Mouse (Mus musculus): ENCODE results near the gene Tmem274. TPM values are rescaled to one million over a fixed set of nuclear protein-coding genes. Genes with fewer than 3 reads are reported as not detected.

The Tmem274 gene
- polyA plus RNA-seq (2012; rRNA removed), result not detected in 2 replicates

DNA sequence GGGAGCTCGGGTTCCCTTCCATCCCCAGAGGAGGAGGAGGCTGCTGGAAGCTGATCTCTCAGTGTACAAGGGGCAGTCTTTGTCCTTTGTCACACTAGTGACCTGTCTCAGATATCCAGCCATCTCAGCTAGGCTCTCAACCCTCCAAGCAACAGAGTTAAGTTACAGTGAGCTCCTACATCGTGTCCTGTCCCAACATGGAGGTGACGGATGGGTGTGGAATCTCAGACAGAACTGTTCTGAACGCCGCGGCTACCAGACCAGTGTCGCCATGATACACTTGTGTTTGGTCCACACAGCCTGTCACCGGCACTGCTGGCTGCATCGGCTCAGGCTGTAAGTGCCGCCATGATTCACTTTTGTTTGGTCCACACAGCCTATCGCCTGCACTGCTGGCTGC lies at the start of gene Tmem274:
Gene Tmem274, plus strand, starts transcription at position 301 of the 400 bp plus-strand sequence.

DNA sequence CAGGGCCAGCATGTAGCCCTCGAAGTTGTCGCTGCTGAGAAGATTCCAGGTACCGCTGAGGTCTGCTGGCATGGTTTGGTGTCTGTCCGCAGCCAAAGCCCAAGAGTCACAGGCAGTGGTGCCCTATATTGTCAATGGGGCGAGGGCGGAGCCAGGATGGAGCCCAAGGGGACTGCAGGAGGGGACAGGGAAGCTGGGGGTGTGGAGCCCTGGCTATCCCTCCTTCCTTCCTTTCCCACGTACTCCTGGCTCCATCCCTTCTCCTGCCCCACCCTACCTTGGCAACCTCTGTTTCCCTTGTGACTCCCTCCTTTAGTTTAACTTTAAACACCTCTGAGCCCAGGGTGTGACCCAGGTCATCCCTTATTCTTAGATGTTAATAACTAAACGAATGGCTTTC lies 22.3 kb upstream of the Tmem274 start, which contains the start of gene Rbp7:
Gene Rbp7, minus strand, starts transcription at position 100 of the 400 bp plus-strand sequence.

DNA sequence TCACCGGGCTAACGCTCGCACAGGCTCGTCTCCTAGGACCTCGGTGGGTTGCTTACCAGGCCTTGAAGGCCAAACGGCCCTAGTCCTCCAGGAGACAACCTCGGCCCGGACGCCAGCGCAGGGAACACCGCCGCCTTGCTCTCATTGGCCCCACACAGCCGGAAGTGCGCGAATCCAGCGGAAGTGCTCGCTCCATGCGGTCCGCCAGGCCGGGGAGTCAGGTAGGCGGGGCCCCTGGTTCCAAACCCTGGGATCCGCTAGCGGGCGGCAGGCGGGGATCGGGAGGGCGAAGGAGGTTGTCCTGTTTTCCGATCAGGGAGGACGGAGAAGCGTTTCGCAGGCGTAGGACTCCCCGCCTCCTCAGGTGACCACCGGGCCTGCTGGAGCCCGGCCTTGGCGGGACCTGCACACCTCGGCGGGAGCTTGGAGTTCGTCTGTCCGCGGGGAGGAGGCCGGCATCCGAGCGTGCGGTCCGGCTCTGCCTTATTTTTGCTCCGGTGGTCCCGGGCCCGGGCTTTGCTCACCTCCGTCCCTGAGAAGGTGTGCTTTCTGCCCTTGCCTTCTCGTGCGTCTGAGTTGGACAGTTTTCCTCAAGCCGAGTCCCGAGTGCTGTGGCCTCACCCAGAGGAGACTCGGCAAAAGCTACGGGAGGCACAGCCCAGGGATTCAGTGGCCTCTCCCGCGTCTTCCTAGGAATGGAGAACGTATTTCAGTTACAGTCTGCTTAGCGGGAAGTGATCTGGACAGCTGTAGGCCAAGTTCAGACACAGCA lies 8.1 kb downstream of the Tmem274 start, which contains the start of the genes Nmnat1 and Lzic:
Gene Nmnat1, minus strand, starts transcription at position 150 of the 772 bp plus-strand sequence.
Gene Lzic, plus strand, starts transcription at position 177 of the 772 bp plus-strand sequence.

DNA sequence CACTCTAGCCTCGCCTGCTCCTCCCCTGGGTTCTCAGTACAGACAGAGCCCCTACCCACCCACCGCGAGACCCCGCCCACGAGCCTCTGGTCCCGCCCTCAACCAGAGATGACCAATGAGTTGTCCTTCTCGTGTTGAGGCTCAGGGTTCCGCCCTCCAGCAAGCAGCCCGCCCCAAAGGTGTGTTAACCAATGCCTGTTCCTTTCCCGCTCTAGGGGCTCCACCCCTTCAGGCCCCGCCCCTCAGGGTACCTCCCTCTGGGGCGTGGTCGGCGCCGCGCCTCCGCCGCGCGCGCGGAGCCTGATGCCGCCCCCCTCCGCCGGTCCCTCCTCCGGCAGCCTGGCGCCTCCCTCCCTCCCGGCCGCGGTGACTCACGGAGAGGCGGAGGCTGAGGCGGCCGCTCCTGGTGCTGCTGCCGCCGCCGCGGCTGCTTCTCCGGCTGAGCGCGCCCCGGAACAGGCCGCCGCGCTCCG lies 40.7 kb downstream of the Tmem274 start, which contains the start of gene Ctnnbip1:
Gene Ctnnbip1, plus strand, starts transcription at position 369 of the 473 bp plus-strand sequence.

Other genes with a start within 250 kb of the Tmem274 start
- gene Kif1b, start 169.7 kb upstream of the Tmem274 start, polyA plus RNA-seq (2012; rRNA removed), result 6.9 and 7.0 TPM in 2 replicates
- 15.0 and 18.9 TPM in 2 replicates for gene Ube4b, start 50.6 kb upstream of the Tmem274 start, polyA plus RNA-seq (2012; rRNA removed)
- gene Rbp7, start 22.4 kb upstream of the Tmem274 start, polyA plus RNA-seq (2012; rRNA removed), result not detected in 2 replicates
- 6.1 and 6.3 TPM in 2 replicates for gene Nmnat1, start 7.8 kb downstream of the Tmem274 start, polyA plus RNA-seq (2012; rRNA removed)
- 6.4 and 7.9 TPM in 2 replicates for gene Lzic, start 7.9 kb downstream of the Tmem274 start, polyA plus RNA-seq (2012; rRNA removed)
- 3.6 and 4.2 TPM in 2 replicates for gene Ctnnbip1, start 40.9 kb downstream of the Tmem274 start, polyA plus RNA-seq (2012; rRNA removed)
- 1.3 and 1.5 TPM in 2 replicates for gene Clstn1, start 109.1 kb downstream of the Tmem274 start, polyA plus RNA-seq (2012; rRNA removed)
- 5.7 and 7.2 TPM in 2 replicates for gene Pik3cd, start 225.2 kb downstream of the Tmem274 start, polyA plus RNA-seq (2012; rRNA removed)

Measured in liver, embryonic 18 days (tissue).